Mouse (Mus musculus) layer of hippocampus, postnatal 10 days (tissue): Measurements from ENCODE around the gene Igfl3. TPM values are rescaled to one million over a fixed set of nuclear protein-coding genes. Genes with fewer than 3 reads are reported as not detected.

Experiments
- DNase-seq, 2 experiments: peaks; one replicate each; pipeline ENCODE4 v3.0.0; 2021; ENCODE audit warnings: low spot score in 2 of 2
- long read RNA-seq: library from polyadenylated mRNA; stranded (forward); transcript quantifications from one replicate; pipeline ENCODE4 v2.0.0, GENCODE M21; 2023
- total RNA-seq, 2 experiments: library from RNA; stranded (reverse); gene quantifications; 2 replicates each; pipeline ENCODE4 v1.2.3; 2021

Gene Igfl3
- not detected for total RNA-seq
- long read RNA-seq: 0 reads

GRCm38 (mm10) chr7:18176194-18176593 lies at the start of gene Igfl3:
Gene Igfl3 (plus strand): TSS chr7:18176494.
- no peak for DNase-seq

- peak in 1 of 2 experiments; percentile 3 for DNase-seq
These were observed 34.6 kb downstream of the Igfl3 start for GRCm38 (mm10) chr7:18210938-18211337.

- no peak for DNase-seq
These were observed 38.4 kb downstream of the Igfl3 start for GRCm38 (mm10) chr7:18214699-18215098.

Other genes starting within 250 kb of the Igfl3 start
- not detected for gene Ceacam11, start 204.4 kb upstream of the Igfl3 start, total RNA-seq
- not detected for gene Ceacam13, start 166.6 kb upstream of the Igfl3 start, total RNA-seq
- not detected for gene Ceacam12, start 110.6 kb upstream of the Igfl3 start, total RNA-seq
- gene Mill1, start 68.9 kb downstream of the Igfl3 start, total RNA-seq: not detected
- gene Psg18, start 178.5 kb downstream of the Igfl3 start, total RNA-seq: not detected